ENCODE assay signal across 9 mouse cellular contexts in genomic region chr12:91401049-91401352, GRCm38 (mm10). TPM values are rescaled to one million over a fixed set of nuclear protein-coding genes. Genes with fewer than 3 reads are reported as not detected.
DNase-seq lines count a peak whose midpoint lies in the region; ATAC-seq and TF ChIP-seq lines count a peak whose summit lies in the region.
"Had no signal": no experiment of that assay in that cellular context is flagged by ENCODE, and none has a peak within 500 bp of the region (broad histone marks: within the 10 kb centered on the region; RNA-seq: fewer than 3 reads in every experiment).

No protein-coding gene starts in this region.

- no peaks in the 10 kb centered on the region for H3K9me3 ChIP-seq in lung, postnatal 0 days (ENCODE audit: low read length)
- H3K9me3 ChIP-seq in forebrain, embryonic 14.5 days (replicated peaks; ENCODE audit: control insufficient read depth, low read length): no peaks in the 10 kb centered on the region
- H3K9me3 ChIP-seq in liver, embryonic 13.5 days (replicated peaks): no peaks in the 10 kb centered on the region
- H3K9me3 ChIP-seq in stomach, embryonic 16.5 days (replicated peaks; ENCODE audit: control insufficient read depth, low read length): no peaks in the 10 kb centered on the region

- H3K36me3 ChIP-seq in lung, postnatal 0 days (ENCODE audit: insufficient read depth, low read length): no peaks in the 10 kb centered on the region
- no peaks in the 10 kb centered on the region for H3K36me3 ChIP-seq in forebrain, embryonic 14.5 days (ENCODE audit: control insufficient read depth, insufficient read depth, low read length)
- H3K36me3 ChIP-seq in liver, embryonic 13.5 days: no peaks in the 10 kb centered on the region
- H3K36me3 ChIP-seq in stomach, embryonic 16.5 days (ENCODE audit: control insufficient read depth, insufficient read depth, low read length): no peaks in the 10 kb centered on the region

- TF ChIP-seq EP300 in lung, postnatal 0 days (IDR thresholded peaks at IDR 0.05): no peak

- H3K4me3 ChIP-seq in lung, postnatal 0 days (ENCODE audit: low read depth, low read length): peak overlapping the region; percentile 35
- peak overlapping the region; percentile 43 for H3K4me3 ChIP-seq in forebrain, embryonic 14.5 days (ENCODE audit: low read depth, low read length)
- H3K4me3 ChIP-seq in liver, embryonic 13.5 days (replicated peaks): peak overlapping the region; percentile 37
- H3K4me3 ChIP-seq in stomach, embryonic 16.5 days (replicated peaks; ENCODE audit: low read length): peak overlapping the region; percentile 55

- H3K27ac ChIP-seq in lung, postnatal 0 days (ENCODE audit: low read length): no peak overlapping the region
- no peak overlapping the region for H3K27ac ChIP-seq in forebrain, embryonic 14.5 days (ENCODE audit: low read depth, low read length)
- no peak overlapping the region for H3K27ac ChIP-seq in liver, embryonic 13.5 days
- no peak overlapping the region for H3K27ac ChIP-seq in stomach, embryonic 16.5 days (ENCODE audit: low read length)

- H3K4me2 ChIP-seq in lung, postnatal 0 days (replicated peaks; ENCODE audit: low read depth, low read length): peak overlapping the region; percentile 62
- peak overlapping the region; percentile 88 for H3K4me2 ChIP-seq in forebrain, embryonic 14.5 days (ENCODE audit: low read length)
- H3K4me2 ChIP-seq in liver, embryonic 13.5 days: peak overlapping the region; percentile 62
- peak overlapping the region; percentile 94 for H3K4me2 ChIP-seq in stomach, embryonic 16.5 days (ENCODE audit: low read depth, low read length)

- ATAC-seq in lung, postnatal 0 days: peak; percentile 27; the same call in 1 of the 2 replicates
- no peak; the same call in none of the 2 replicates for ATAC-seq in forebrain, embryonic 14.5 days
- 0 out of 2 replicates have a peak, but pooled peaks have one; percentile 7 for ATAC-seq in liver, embryonic 13.5 days (ENCODE audit: low read depth)
- ATAC-seq in stomach, embryonic 16.5 days (ENCODE audit: insufficient read depth, low FRiP score): peak; percentile 8; the same call in 1 of the 2 replicates
- ATAC-seq in granulocyte monocyte progenitor cell, adult 5-6 weeks (replicated peaks; ENCODE audit: poor library complexity, severe bottlenecking): no peak; the same call in 1 of the 2 replicates

- no peak overlapping the region for H3K9ac ChIP-seq in lung, postnatal 0 days (replicated peaks; ENCODE audit: low read depth)
- peak overlapping the region; percentile 54 for H3K9ac ChIP-seq in forebrain, embryonic 14.5 days (ENCODE audit: low read length)
- H3K9ac ChIP-seq in liver, embryonic 13.5 days: no peak overlapping the region
- H3K9ac ChIP-seq in stomach, embryonic 16.5 days (ENCODE audit: low read length): peak overlapping the region; percentile 64

- no peaks in the 10 kb centered on the region; the same call in 1 of the 2 replicates for H3K27me3 ChIP-seq in lung, postnatal 0 days (replicated peaks; ENCODE audit: insufficient read depth, low read length)
- no peaks in the 10 kb centered on the region for H3K27me3 ChIP-seq in forebrain, embryonic 14.5 days (replicated peaks; ENCODE audit: control insufficient read depth, insufficient read depth, low read length)
- peaks cover 46% of the 10 kb centered on the region for H3K27me3 ChIP-seq in liver, embryonic 13.5 days
- H3K27me3 ChIP-seq in stomach, embryonic 16.5 days (ENCODE audit: control insufficient read depth, insufficient read depth, low read length): peaks cover 16% of the 10 kb centered on the region

- no peak for TF ChIP-seq CTCF in lung, postnatal 0 days (IDR thresholded peaks at IDR 0.05)

- WGBS in lung, postnatal 0 days: 6% methylated on average over 12 of the region's 12 CpGs
- WGBS in forebrain, embryonic 14.5 days: 4% methylated on average over 12 of the region's 12 CpGs
- 4% methylated on average over 12 of the region's 12 CpGs for WGBS in liver, embryonic 13.5 days (ENCODE audit: insufficient replicate concordance)
- 7% methylated on average over 12 of the region's 12 CpGs for WGBS in stomach, embryonic 16.5 days

- DNase-seq in lung, postnatal 0 days (ENCODE audit: low spot score): no peak
- DNase-seq in lung, postnatal 25 days (ENCODE audit: low spot score): no peak
- DNase-seq in forebrain, embryonic 14.5 days (ENCODE audit: low spot score): no peak
- DNase-seq in liver, embryonic 13.5 days: no peak
- DNase-seq in spleen, adult 18-20 months: no peak
- DNase-seq in frontal cortex, postnatal 14 days (ENCODE audit: low spot score in 2 of 2): no peak

- H3K4me1 ChIP-seq in lung, postnatal 0 days (ENCODE audit: insufficient read depth, low read depth, low read length): no peaks in the 10 kb centered on the region
- no peaks in the 10 kb centered on the region for H3K4me1 ChIP-seq in forebrain, embryonic 14.5 days (ENCODE audit: control insufficient read depth, insufficient read depth, low read length)
- 0 out of 2 replicates have a peak, but pooled peaks cover 6% of the 10 kb centered on the region for H3K4me1 ChIP-seq in liver, embryonic 13.5 days (replicated peaks)
- H3K4me1 ChIP-seq in stomach, embryonic 16.5 days (ENCODE audit: control insufficient read depth, insufficient read depth, low read length): peaks cover 4% of the 10 kb centered on the region; the same call in 1 of the 2 replicates

RNA-seq across cellular contexts. Expression of gene Tshr, which starts 16.6 kb away (rescaled TPM):
- polyA plus RNA-seq in lung, postnatal 0 days (2015; fragmentation: Nextera tagmentation; extraction: Ambion mirVana): 0.12 and 0.17 TPM in 2 replicates
- polyA plus RNA-seq in forebrain, embryonic 14.5 days (2014; fragmentation: Nextera tagmentation; extraction: Ambion mirVana): 0.89 and 0.98 TPM in 2 replicates
- polyA plus RNA-seq in liver, embryonic 13.5 days (2015; fragmentation: Nextera tagmentation; extraction: Ambion mirVana): 0.13 TPM in 1 of 2 replicates, not detected in the other
- polyA plus RNA-seq in stomach, embryonic 16.5 days (2015; fragmentation: Nextera tagmentation; extraction: Ambion mirVana): 0.41 and 0.50 TPM in 2 replicates
- 0.97 TPM in 1 of 2 replicates, not detected in the other for total RNA-seq in granulocyte monocyte progenitor cell, adult 5-6 weeks (2014; fragmentation: Nextera tagmentation)
- total RNA-seq in granulocyte monocyte progenitor cell, adult 5-6 weeks (2017): 0.30 and 1.6 TPM in 2 replicates
- total RNA-seq: megakaryocyte-erythroid progenitor cell, adult 5-6 weeks had no signal

RNA-seq across cellular contexts. Expression of gene Cep128, which starts 16.8 kb away (rescaled TPM):
- 2.4 TPM in 2 replicates for polyA plus RNA-seq in lung, postnatal 0 days (2015; fragmentation: Nextera tagmentation; extraction: Ambion mirVana)
- polyA plus RNA-seq in forebrain, embryonic 14.5 days (2014; fragmentation: Nextera tagmentation; extraction: Ambion mirVana): 5.5 and 7.3 TPM in 2 replicates
- polyA plus RNA-seq in liver, embryonic 13.5 days (2015; fragmentation: Nextera tagmentation; extraction: Ambion mirVana): 9.0 and 11.0 TPM in 2 replicates
- 8.3 and 9.6 TPM in 2 replicates for polyA plus RNA-seq in stomach, embryonic 16.5 days (2015; fragmentation: Nextera tagmentation; extraction: Ambion mirVana)
- total RNA-seq in granulocyte monocyte progenitor cell, adult 5-6 weeks (2014; fragmentation: Nextera tagmentation): 86.8 and 89.8 TPM in 2 replicates
- total RNA-seq in granulocyte monocyte progenitor cell, adult 5-6 weeks (2017): 61.6 and 69.9 TPM in 2 replicates

Comparison
In these comparisons a context has a peak if more than half of its experiments do, and no peak if none do; other contexts are left out.
1. ATAC-seq: peak in lung, postnatal 0 days (single experiment), liver, embryonic 13.5 days (single experiment) and stomach, embryonic 16.5 days (single experiment); none in forebrain, embryonic 14.5 days (single experiment) and granulocyte monocyte progenitor cell, adult 5-6 weeks (single experiment).
2. H3K9ac ChIP-seq: peak in forebrain, embryonic 14.5 days (single experiment) and stomach, embryonic 16.5 days (single experiment); none in lung, postnatal 0 days (single experiment) and liver, embryonic 13.5 days (single experiment).
3. Peak in every context shown above with its lines, with median percentiles within 50 percentile points of each other: H3K4me2 ChIP-seq and H3K4me3 ChIP-seq.